Mouse (Mus musculus) T-cell, adult 2 months (primary cell): ENCODE measurements around the gene Snn.

Experiments
- DNase-seq: peaks from one replicate; pipeline ENCODE4 v3.0.0; 2022; ENCODE audit warnings: low spot score

The Snn gene

DNA sequence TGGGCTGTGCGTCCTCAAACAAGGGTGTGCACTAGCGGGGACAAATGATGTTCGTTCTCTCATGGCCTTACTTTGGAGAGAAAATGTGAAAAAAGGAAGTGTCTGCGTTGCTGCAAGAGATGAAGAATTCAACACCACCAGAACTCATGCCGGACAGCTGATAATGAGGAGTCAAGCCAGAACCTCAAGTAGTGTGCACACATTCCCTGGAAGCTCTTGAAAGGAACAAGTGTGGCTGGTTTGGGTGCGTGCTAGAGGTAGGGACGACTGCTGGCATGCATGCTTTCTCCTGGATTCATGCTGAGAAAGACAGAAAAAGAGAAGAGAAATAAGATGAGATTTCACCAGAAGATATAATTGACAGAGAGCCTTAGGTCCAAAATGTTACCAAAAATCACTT is 13.6 kb upstream of the Snn start:
- no peak for DNase-seq

DNA sequence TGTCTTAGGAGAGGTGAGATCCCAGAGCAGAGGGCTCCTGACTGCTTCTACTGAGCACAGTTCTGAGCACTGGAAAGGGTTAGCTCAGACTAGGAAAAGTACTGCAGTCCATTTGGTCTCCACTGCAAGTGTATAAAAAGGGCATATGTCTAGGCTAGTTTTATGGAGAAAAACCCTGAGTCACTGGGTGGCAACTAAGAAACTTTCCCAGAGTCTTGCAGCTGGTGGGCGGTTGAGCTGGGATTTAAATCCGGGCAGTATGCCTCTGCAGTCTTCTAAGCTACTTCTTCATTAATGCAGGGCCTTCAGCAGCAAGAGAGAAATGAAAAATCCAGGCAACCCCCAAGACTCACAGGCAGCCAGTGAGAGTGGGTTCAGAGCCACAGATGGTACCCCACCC is 10.5 kb upstream of the Snn start:
- DNase-seq, result no peak

- no peak for DNase-seq
Observed at GRCm38 (mm10) chr16:11051134-11051533, 9.6 kb upstream of the Snn start.

DNA sequence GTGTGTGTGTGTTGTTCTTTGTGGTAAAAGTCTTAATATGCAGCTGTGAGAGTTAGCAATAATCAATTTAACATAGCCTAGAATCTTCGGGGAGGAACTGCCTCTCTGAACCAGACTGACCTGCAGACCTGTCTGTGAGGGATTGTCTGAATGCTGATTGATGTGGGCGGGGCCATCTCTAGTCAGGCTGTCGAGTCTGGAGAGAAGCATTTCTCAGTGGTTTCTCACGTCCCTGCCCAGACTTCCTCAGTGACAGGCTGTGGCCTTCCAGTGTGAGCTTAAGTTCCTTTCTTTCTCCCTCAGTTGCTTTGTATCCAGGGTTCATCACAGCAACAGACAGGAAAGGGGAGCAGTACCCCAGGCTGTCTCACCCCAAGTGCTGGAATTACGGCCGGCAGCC is 6.3 kb upstream of the Snn start:
- DNase-seq, result no peak

DNA sequence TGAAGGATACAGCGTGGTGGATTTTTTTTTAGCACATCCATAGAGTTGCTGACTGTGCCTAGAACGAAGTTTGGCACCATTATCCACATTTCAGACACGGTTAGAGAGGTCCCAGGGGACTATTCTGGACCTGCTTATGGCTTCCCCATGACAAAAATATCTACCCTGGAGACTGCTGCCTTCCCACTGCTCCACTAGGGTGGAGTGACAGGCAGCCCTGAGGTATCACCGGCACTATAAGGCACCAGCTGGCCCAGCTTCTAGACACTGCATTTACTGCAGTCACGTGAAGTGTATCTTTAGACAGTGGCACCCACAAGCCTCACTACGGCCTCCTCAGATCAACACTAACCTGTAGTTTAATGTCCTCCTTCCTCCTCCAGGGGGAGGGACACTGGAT is 5.9 kb upstream of the Snn start:
- DNase-seq, result no peak

- DNase-seq, result no peak
Observed at GRCm38 (mm10) chr16:11055916-11056315, 4.8 kb upstream of the Snn start.

GRCm38 (mm10) chr16:11062794-11063721 is 2.3 kb downstream of the Snn start:
- no peak for DNase-seq

DNA sequence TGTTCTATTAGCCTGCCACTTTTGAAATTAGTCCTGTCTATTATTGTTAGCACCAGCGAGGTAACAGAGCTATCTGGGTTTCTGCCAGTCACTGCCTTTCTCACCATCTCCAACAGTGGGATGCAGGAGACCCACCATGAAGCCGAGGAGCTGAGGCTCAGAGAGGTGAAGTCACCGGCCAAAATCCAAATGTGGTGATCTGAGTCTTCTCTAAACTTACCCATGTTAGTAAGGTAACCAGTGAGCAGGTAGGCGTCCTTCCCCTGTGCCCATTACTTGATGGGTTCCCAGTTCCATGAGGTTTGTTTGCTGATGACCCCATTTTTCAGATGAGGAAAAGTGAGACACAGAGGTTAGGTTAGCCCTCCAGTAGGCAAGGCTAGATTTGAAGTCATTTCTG is 3.6 kb downstream of the Snn start:
- DNase-seq, result no peak

GRCm38 (mm10) chr16:11064742-11065141 is 4.0 kb downstream of the Snn start:
- DNase-seq, result no peak

DNA sequence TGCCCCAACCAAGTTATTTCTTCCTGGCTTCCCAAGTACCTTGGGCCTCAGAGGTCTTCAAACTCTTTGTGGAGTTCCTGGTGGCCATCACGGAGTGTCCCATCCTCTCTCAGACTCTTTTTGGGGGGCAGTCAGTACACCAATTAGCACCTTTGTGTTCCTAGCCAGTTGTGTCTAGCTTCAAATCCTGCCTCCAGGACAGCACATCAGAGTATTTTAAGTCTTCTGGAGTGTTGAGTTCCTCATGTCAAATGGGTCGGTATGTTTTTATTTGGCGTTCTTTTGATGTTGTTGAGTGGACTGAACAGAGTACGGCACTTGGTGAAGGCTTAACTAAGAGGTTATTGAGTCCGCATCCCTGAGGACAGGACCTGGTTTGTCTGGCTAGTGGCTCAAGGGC is 4.7 kb downstream of the Snn start:
- no peak for DNase-seq

DNA sequence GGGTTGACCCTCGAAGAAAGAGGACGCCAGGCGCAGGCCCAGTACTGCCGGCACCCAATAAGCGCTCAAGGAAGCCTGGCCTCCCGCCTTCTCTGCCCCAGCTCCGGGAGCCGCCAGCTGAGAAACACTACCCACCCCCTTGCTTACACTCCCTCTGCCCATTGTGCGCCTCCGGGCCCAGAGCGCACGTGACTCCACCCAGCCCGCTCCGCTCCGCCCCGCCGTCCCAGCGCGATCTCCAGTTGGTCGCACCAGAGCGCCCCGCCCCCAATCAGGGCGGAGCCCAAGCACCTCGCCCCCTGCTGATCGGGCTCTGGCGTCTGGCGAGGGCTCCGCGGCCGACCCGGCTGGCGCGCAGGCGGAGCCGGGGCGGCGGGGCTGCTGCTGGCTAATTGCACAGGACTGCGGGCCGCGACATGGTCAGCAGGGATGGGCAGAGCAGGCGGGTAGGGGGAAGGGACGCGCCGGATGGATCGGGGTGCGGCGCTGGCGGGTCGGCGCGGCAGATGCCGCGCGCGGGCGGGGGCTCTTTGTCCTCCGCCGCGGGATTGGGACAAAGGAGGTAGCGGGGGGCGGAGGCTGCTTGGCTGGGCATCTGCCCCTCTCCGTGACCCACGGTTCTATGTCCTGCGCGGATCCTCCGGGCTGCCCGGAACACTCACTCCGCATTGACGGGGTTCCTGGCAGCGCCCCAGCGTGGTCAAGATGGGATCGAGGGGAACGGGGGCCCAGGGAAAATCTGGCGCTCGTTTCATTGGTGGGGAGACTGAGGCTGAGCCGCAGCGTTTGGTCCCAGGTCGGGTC is 5.5 kb downstream of the Snn start, which contains the start of gene Litaf:
Litaf (minus strand) TSS at position 129 of the 804 bp plus-strand sequence.
- peak; percentile 97 for DNase-seq

DNA sequence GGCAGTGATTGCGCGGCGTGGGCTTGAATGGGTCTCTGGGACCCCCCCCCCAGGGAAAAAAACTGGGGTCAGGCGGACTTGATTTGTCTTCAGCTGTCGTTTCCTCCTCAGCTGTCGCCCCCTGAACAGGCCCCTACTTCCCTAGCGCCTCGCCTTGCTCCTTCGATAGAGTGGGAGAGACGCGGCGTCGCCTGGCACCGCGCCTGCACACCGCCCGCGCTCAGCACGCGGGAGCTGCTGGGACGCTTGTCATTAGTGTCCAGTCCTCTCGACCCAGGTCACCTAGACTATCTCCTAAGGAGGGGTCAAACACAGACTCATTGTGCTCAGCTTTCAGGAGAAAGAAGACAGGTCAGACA is 6.1 kb downstream of the Snn start:
- DNase-seq, result no peak

DNA sequence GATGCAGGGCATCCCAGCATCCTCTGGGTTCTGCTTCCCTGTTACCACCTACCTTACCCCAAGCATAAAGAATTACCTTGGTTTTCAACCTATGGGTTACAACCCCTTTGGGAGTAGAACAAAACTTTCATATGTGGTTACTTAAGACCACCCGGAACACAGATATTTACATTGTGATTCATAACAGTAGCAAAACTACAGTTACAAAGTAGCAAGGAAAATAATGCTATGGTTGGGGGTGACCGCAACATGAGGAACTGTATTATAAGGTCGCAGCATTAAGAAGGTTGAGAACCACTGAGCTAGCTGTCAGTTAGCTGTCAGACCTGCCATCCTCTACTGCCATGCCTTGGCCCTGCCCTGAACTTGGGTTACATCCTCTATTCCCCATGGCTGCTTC is 7.9 kb downstream of the Snn start:
- DNase-seq, result no peak

DNA sequence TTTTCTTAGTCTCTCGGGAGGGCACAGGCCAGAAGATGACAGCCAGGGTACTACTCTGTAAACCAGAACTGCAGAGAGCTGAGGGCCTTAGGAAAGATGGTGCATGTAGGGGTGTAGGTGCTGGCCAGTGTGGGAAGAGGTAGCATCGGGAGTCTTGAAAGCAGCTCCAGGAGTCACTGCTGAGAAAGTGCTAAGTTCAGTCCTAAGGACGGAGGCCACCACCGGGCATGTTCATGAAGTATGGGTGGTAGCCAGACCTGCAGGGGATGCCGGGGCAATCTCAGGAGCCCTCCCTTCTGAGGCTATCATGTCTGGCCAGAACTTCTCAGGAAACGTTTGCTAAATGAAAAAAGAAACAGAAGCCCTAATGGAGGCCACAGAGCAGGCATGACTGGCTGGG is 8.5 kb downstream of the Snn start:
- no peak for DNase-seq

DNA sequence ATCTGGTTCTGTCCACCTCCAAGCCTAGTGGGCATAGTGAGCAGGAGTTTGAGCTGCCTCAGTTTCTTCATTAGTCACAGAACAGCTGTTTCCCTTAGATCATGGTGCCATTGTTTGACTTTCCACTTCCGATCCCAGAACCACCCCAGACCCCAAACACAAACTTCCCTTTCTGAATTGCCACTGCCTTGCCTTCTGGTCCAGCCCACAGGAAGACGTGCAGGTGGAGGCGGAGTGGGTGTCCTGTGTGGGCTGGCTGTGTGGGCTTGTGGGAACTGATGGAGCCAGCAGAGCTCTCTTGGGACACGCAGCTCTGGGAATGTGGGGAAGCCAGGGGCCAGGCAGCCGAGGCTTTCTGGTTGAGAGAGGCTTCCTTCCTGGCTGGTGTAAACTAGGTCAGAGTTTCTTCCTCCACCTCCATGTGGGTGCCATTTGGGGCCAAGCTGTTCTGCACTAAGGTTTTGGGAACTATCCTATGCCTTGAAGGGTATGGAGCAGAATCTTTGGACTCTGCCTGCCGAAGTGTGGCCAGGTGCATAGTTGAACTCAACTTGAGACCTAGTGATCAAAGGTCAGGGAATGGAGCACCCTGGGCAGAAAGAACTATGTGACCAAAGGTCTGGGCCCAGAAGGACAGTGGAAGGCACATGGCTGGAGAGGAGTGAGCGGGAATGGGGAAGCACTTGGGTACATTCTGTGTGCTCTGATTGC is 9.1 kb downstream of the Snn start:
- no peak for DNase-seq

GRCm38 (mm10) chr16:11071176-11071575 is 10.4 kb downstream of the Snn start:
- DNase-seq, result no peak

- no peak for DNase-seq
Observed at GRCm38 (mm10) chr16:11071887-11072286, 11.1 kb downstream of the Snn start.

GRCm38 (mm10) chr16:11072454-11072853 is 11.7 kb downstream of the Snn start:
- DNase-seq, result no peak

DNA sequence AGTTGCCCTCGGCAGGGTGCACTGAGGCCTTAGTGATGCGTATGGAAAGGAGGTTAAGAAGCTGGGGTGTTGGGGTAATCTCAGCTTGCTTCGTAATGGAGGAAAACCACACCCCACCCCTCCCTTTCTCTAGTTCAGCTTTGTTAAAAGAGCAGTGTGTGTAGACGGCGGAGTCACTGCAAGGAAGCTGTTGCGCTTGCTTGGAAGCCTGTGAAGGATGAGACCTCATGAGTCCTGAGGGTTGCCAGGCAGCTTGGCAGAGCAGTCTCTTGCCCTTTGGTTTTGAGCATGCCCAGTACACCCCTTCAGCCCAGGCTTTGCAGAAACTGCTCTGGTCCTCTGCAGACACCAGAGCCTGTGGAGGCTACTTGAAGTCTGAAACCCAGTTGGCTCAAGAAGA is 12.3 kb downstream of the Snn start:
- peak; percentile 45 for DNase-seq

DNA sequence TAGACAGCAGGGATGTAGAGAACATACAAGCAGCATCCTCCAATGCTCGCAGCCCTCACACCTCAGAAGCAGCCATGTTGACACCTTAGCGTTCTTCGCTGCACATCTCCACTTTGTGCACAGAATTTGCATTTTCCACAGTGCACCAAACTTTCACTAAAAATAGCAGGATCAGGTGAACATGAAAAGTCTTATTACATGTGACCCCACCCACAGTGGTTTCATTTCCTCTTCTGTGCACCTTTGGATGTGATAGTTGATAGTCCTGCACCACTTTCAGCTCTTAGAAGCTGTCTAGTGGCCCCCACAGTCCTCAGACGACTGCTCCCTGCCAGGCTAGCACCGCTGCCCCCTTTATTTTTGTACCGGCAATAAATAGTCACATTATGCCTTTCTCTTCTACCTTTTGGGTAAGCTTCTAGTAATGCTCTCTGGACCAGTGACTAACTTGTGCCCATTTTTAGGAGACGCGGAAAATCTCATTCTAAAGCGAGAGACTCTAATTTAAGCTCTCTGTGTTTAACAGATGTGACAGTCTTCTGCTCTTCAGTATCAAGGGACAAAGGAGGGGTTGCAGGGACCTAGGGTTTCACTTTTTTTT is 17.0 kb downstream of the Snn start:
- DNase-seq, result peak; percentile 27

DNA sequence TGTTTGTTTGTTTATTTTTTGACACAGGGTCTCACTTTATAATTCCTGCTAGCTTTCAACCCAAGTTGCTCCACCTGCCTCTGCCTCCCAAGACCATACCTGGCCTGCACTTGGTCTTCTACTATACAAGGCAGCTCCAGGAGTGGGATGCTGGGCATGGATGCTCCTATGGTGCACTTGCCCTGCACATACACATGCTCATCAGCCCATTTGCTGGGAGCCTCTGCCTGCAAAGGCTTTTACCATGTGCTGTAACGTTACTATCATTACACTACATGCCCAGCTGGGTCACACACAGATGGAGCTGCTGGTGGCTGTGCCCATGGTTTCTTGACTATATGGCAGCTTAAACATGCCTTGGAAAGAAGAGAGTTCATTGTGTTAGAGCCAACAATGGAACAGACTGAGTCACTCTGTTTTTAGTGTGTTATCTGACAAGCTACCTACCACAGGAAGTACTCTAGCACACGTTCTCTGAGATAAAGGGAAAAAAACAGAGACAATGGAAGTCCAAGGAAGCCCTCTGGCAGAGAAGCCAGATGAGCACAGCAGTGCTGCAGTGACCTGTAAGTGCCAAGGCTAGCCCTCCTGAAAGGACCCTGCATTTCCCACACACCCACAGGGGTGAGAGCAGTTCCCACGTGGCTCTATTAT is 17.6 kb downstream of the Snn start:
- no peak for DNase-seq

DNA sequence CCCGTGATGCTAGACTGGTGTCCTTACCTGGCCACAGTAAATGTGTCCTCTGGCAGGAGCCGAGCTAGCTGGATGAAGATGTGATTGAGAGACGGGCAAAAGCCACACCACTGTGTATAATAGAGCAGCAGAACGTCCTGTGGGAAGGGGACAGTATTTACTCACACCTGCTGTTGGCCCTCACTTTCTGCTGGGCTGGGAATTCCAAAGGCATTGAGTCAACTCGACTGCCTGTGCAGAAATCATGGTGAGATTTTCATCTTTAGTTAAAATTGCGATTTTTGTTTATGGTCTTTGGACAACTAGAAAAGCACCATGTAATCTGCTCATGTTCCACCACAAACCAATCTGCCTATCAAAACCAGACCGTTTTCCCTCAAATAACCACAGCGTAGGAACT is 23.4 kb downstream of the Snn start:
- no peak for DNase-seq
